Mouse (Mus musculus) small intestine, adult 2 months (tissue): ENCODE data around the gene Idua. TPM values are rescaled to one million over a fixed set of nuclear protein-coding genes. Genes with fewer than 3 reads are reported as not detected.

Experiments
- H3K27ac ChIP-seq: fragments of 200-500 bp; 2 replicates; pipeline ENCODE4 v1.5.1; 2012; ENCODE audit warnings: low read depth, low read length, control low read depth, inconsistent platforms; ENCODE audit not compliant: insufficient read depth
- H3K27me3 ChIP-seq: fragments of 200-500 bp; 2 replicates; pipeline ENCODE4 v1.6.1; 2012; ENCODE audit warnings: mild to moderate bottlenecking, moderate library complexity, low read length, inconsistent platforms; ENCODE audit not compliant: control insufficient read depth, insufficient read depth
- H3K36me3 ChIP-seq: fragments of 200-500 bp; 2 replicates; pipeline ENCODE4 v1.6.1; 2012; ENCODE audit warnings: mild to moderate bottlenecking, low read length, control low read depth, inconsistent platforms; ENCODE audit not compliant: control insufficient read depth, insufficient read depth
- H3K4me1 ChIP-seq: fragments of 200-500 bp; 2 replicates; pipeline ENCODE4 v1.6.1; 2012; ENCODE audit warnings: low read length, inconsistent platforms, mixed read lengths; ENCODE audit not compliant: control insufficient read depth, insufficient read depth, insufficient read length
- H3K4me3 ChIP-seq: fragments of 200-500 bp; 2 replicates; pipeline ENCODE4 v1.5.1; 2012; ENCODE audit warnings: low read depth, mild to moderate bottlenecking, control low read depth, inconsistent platforms, low read length, moderate library complexity
- CTCF ChIP-seq: fragments of 200-500 bp; IDR thresholded peaks from 2 replicates; pipeline ENCODE4 v1.5.1; 2012; ENCODE audit warnings: low read depth, mild to moderate bottlenecking, control low read depth, inconsistent platforms, low read length, moderate library complexity, mixed read lengths; ENCODE audit not compliant: insufficient replicate concordance, insufficient read length; ENCODE audit errors: extremely low read depth
- POLR2A ChIP-seq: fragments of 200-500 bp; IDR thresholded peaks from 2 replicates; pipeline ENCODE4 v1.6.1; 2012; ENCODE audit warnings: low read depth, mild to moderate bottlenecking, control low read depth, inconsistent platforms, low read length, moderate library complexity
- WGBS: fragments of 180-500 bp; shearing (Covaris S2); methylation state at CpG from one replicate; pipeline ENCODE4 v1.1.7; 2018; 5-methylcytosine and 5-hydroxymethylcytosine counted together
- polyA plus RNA-seq: library from polyadenylated mRNA; depleted of rRNA; stranded (reverse); fragments of >200 nt; gene quantifications from 2 replicates; pipeline ENCODE4 v1.2.3, GENCODE M21; 2012

Gene Idua
- polyA plus RNA-seq, 1 experiment = 20.1 TPM

DNA sequence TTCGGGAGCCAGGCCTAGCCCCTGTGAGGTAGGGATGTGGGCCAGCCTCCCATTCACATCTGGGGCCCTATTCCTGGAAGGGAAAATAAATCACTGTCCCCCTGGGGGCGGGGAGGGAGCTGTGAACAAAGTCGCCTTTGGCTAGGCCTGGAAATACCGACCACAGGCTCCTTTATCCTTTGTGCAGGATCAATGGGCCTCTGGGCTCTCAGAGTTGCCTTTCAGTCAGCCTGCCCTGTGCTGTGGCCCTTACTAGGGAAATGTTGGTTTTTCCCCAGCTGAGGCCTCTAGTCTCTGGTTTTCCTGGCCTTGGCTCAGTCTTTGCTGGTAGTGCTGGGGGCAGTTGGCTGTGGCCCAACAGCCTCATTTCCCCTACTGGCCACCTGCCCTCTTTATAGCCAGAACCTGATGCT lies 37.2 kb downstream of the Idua start:
- 64% methylated on average over 4 of the region's 4 CpGs for WGBS
- Histone ChIP-seq H3K4me3 (no peak overlapping the region), H3K27me3 (no peaks in the 10 kb centered on the region), H3K4me1 (peaks cover 7% of the 10 kb centered on the region), H3K27ac (no peak overlapping the region), H3K36me3 (no peaks in the 10 kb centered on the region)
- TF ChIP-seq CTCF (no peak), POLR2A (no peak)

DNA sequence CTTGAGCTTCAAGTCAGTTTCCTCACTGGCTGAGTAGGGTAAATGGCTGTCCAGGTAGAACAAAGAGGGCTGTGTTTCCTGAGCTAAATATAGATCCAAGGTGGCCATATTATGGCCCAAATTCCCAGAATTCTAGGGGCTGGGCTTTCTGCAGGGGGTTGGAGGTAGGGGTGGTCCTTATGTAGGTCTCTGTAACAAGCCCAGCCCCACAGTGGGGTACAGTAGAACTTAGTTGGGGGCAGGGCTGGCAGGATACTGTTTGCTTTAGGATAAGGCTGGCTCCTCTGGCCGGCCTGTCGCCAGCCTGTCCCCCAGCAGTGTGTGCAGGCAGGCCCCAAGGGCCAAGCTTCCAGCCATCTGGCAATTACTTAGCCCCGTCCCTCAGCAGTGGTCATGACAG lies 40.2 kb downstream of the Idua start:
- 28% methylated on average over 3 of the region's 3 CpGs for WGBS

DNA sequence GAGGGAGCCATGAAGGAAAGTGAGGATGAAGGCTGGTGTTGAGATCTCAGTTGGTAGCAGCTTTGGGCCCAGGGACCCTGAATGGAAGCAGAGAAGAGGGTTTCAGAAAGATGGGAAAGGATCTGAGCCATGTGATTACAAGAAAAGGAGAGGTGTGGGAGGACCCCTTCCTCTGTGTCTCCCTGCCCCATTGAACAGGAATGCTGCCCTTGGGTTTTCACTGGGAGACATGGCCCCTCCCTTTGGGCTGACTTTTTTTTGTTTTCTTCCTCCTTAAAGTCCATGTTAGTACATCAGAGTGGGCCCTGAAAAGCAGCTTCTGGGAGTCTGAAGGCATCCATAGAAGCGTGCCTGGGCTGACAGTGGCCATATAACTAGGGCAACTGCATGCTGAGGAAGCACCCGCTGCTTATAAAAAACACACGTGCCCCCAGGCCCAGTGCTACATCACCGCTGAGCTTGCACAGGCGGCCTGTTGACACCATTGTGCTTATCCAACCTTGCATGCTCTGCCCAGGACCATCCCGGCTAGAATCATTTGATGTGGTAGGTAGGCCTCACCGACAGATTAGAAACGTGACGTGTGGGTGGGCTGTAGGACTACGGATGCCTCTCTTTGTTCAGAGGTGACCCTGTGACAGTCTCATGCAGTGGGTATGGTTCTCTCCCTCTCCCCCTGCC lies 41.4 kb downstream of the Idua start:
- no peaks in the 10 kb centered on the region for H3K36me3 ChIP-seq
- peaks cover 9% of the 10 kb centered on the region for H3K4me1 ChIP-seq
- no peaks in the 10 kb centered on the region for H3K27me3 ChIP-seq
- no peak overlapping the region for H3K27ac ChIP-seq
- WGBS = 86% methylated on average over 10 of the region's 10 CpGs
- no peak for TF ChIP-seq POLR2A
- TF ChIP-seq CTCF = no peak
- no peak overlapping the region for H3K4me3 ChIP-seq

More for the DNA sequence above, 40.2 kb downstream of the Idua start:
- Histone ChIP-seq H3K27me3 (no peaks in the 10 kb centered on the region), H3K4me1 (peaks cover 9% of the 10 kb centered on the region), H3K27ac (no peak overlapping the region), H3K36me3 (no peaks in the 10 kb centered on the region), H3K4me3 (no peak overlapping the region)
- TF ChIP-seq CTCF = no peak
- no peak for TF ChIP-seq POLR2A

DNA sequence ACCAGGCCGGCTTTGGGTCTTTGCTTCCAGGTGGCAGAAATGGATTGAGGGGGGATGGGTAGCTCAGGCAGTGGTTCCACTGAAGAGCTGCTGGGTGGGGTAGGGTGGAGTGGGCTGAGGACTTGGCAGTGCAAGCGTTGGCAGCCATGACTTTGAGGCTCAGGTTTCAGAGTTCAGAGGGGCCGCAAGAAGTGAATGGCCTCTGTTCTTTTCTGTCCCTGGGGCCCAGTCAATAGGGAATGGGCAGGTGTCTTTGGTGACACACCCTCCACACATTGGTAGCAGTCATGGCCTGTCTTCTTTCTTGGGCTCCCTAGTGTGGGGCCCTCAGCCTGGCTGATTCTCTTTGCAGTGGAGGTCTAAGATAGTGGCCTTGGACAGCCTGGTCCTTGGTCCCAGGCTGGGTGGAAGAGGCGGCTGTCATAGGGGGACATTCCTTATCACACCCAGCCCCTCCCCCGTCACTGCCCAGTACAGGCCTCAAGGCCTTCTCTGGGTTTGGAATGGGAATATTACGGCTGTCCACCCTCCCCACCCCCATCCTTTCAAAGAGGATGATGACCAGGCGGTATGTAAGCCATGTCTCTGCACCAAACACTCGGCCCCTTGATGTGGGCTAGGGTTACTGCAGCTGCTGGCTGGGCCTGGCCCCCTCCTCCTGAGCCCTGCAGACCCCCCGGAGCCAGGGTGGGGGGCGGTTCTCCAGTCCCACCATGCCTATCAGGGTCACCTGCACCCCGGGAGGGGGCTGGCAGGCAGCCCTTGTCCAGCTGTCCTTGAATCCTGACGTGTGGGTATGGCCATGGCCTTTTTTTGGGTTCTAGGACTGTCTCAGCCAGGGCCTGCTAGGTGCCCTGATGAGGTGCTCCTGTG lies 43.9 kb downstream of the Idua start:
- Histone ChIP-seq H3K4me1 (peaks cover 21% of the 10 kb centered on the region), H3K27me3 (no peaks in the 10 kb centered on the region), H3K27ac (no peak overlapping the region), H3K4me3 (no peak overlapping the region), H3K36me3 (no peaks in the 10 kb centered on the region)
- TF ChIP-seq CTCF = no peak
- TF ChIP-seq POLR2A = no peak
- WGBS = 50% methylated on average over 12 of the region's 12 CpGs

DNA sequence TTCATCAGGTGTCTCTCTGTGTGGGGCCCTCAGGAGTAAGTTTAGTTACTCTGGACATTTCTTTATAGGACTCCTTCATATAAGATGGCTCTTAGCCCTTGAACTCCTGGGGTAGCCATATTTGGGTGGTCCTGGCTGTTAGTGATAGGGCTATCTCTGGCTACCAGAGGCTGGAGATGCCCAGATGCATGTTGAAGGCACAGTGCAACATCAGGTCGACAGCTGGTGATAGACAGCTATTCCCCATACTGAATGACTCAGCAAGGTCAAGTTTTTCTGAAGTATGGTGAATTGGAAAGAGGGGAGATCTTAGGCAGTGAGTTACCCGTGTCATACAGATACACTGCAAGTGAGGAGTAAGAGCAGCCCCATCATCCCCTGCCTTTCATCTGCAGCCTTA lies 47.6 kb downstream of the Idua start:
- no peak overlapping the region for H3K4me3 ChIP-seq
- peak overlapping the region; percentile 41 for H3K27ac ChIP-seq
- no peaks in the 10 kb centered on the region for H3K36me3 ChIP-seq
- H3K27me3 ChIP-seq = no peaks in the 10 kb centered on the region
- WGBS = 50% methylated on average over 2 of the region's 2 CpGs
- peaks cover 27% of the 10 kb centered on the region for H3K4me1 ChIP-seq
- TF ChIP-seq CTCF (no peak), POLR2A (no peak)

DNA sequence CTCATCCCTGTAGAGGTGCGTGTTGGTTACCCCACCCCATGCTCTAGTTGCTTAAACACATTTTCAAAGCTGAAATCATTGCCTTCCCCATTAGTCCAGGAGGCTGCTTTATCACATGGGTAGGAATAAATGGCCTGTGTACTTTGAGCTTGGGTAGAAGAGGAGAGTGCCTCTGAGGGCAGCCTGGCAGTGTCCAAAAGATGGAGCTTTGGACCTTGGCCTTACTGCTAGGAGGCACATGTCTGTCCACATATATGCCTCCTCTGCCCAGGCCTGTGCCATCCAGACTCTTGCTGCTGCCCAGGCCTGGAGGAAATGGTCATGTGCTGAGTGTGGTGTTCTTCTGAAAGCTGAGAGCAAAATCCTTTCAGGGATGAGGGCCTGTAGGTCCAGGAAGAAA lies 48.3 kb downstream of the Idua start:
- TF ChIP-seq CTCF = no peak
- TF ChIP-seq POLR2A = no peak
- H3K27ac ChIP-seq = peak overlapping the region; percentile 67
- no peaks in the 10 kb centered on the region for H3K27me3 ChIP-seq
- peaks cover 24% of the 10 kb centered on the region for H3K4me1 ChIP-seq
- H3K36me3 ChIP-seq = no peaks in the 10 kb centered on the region
- no peak overlapping the region for H3K4me3 ChIP-seq
- 32% methylated on average over 1 of the region's 1 CpGs for WGBS
